Mouse (Mus musculus) cerebellum, postnatal 10 days (tissue): ENCODE measurements around the gene Agr2.

Source experiments
- DNase-seq, 2 experiments: peaks; one replicate each; pipeline ENCODE4 v3.0.0; 2021; ENCODE audit warnings: mixed read lengths in 2 of 2

Gene Agr2

GRCm38 (mm10) chr12:36027171-36027570 lies 34.5 kb downstream of the Agr2 start:
- no peak for DNase-seq

GRCm38 (mm10) chr12:36028968-36029645 lies 36.4 kb downstream of the Agr2 start:
- no peak for DNase-seq

DNA sequence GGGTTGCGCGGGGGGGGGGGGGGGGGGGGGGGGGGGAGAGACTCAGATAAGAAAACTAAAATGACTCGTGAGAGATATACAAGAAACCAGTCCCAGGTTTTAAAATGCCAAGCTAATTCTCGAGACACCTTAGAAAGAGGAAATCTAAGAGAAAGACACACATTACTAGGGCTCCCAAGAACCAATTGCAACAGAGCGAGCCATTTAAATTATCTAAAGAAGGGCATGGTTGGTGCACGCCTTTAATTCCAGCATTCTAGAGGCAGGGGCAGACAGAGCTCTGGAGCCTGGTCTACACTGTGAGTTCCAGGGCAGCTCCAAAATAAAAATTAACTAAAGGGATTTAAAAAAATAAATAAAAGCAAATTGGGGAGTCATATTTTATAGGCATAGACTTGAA lies 37.0 kb downstream of the Agr2 start:
- DNase-seq, result no peak

- no peak for DNase-seq
Observed at GRCm38 (mm10) chr12:36030660-36031363, 38.1 kb downstream of the Agr2 start.

DNA sequence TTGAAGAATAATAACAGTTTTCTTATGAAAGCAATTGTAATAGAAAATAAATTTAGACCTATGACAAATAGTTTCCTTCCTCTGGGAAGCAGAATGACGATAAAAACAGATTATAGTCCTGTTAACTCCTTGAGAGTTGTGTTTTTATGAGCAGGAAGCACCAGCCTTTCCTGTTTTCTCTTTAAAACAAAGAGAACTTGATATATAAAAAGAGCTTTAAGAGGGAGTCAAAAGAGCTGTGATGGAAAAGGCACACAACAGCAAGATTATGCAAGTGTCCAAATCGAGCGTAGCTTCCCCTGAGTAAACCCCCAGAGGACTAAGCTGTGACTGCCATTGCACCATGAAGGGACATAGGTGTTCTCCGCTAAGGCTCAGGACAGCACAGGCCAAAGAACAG lies 39.7 kb downstream of the Agr2 start:
- DNase-seq, result no peak

DNA sequence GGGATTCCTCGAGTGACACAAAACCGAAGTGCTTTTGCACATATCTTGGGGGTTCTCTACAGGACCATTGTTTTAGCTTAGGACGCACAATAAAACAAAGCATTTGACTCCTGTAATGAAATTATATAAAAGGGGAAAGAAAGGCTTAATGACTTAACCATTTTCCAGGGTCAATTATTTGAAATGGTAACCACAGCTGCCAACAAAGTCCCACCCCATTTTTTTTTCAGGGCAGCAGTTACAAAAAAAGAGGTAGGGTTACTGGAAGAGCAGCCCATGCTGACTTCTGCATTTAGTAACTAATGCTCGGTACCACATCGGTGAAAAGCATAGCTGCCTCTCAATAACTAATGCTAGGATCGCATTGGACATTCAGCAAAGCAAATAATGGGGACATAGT lies 42.8 kb downstream of the Agr2 start:
- DNase-seq, result no peak

GRCm38 (mm10) chr12:36036121-36036520 lies 43.4 kb downstream of the Agr2 start:
- DNase-seq, result no peak

- no peak for DNase-seq
Observed at GRCm38 (mm10) chr12:36036776-36037175, 44.1 kb downstream of the Agr2 start.

DNA sequence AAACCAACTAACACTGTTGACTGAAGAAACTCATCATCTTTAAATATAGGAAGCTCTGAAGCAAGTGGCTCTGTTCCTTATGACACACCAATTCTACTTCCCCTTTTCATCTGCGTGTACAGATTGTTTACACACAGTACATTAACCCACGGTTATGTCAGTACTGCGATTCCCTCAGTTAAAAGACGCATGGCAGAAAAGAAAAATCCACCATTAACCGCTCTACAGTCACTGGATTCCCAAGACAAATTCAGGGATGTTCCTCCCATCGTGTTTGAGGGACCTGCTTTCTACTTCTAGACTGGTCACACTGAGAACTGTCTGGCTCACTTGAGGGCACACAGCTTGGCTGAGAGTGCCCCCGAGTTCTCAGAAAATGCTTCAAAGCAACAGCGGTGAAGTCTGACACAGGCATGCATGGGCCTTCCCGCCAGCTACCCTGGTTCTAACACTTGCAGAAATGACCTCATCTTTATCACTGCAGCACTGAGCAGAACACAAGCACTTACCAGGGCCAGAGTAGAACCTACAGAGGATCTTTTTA lies 46.9 kb downstream of the Agr2 start:
- DNase-seq, result peak in 1 of 2 experiments; percentile 16

GRCm38 (mm10) chr12:36040571-36041280 lies 48.0 kb downstream of the Agr2 start:
- DNase-seq, result peak; percentile 38

- DNase-seq, result no peak
Observed at GRCm38 (mm10) chr12:36041281-36041589, 48.5 kb downstream of the Agr2 start.

GRCm38 (mm10) chr12:36041703-36042347 lies 49.1 kb downstream of the Agr2 start:
- peak; percentile 84 to 85 for DNase-seq

DNA sequence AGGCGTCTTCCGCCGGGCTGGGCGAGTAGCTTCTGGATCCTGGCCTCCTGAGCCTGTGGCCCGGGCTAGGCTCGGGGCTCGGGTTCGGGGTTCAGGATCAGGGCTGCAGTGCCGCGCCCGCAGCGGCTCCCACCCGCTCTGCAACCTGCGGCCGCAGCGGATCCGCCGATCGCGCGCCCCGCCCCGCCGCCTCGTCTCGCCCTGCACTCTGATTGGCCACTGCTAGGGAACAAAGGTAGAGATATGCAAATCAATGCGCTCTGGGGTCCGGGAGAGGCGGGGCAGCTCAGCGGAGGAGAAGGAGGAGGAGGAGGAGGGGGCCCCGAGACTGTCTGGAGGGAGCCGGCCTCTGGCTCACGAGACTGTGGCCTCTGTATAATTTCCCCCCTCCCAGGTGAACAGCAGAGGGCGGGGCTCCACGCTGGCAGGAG lies 49.7 kb downstream of the Agr2 start, which contains the start of gene Tspan13:
TSS of gene Tspan13 (minus strand) at position 153 of the 431 bp plus-strand sequence.
- DNase-seq, result peak; percentile 95 to 96

DNA sequence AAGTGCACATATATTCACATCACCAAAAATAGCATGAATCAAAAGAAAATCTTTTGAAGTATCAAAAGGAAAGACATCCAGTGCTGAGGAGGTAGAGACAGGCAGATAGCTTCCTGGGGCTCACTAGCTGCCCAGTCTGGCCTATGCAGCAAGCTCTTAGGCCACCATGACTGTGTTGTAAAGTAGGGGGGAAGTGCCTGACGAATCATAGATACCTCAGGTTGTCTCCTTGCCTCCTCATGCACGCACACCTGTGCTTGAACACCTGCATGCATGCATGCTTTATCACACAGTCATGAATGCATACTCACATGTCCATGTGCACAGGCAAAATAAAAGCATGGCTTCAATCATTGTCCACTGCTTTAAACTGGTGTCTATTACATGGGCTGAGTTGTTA lies 52.0 kb downstream of the Agr2 start:
- no peak for DNase-seq

DNA sequence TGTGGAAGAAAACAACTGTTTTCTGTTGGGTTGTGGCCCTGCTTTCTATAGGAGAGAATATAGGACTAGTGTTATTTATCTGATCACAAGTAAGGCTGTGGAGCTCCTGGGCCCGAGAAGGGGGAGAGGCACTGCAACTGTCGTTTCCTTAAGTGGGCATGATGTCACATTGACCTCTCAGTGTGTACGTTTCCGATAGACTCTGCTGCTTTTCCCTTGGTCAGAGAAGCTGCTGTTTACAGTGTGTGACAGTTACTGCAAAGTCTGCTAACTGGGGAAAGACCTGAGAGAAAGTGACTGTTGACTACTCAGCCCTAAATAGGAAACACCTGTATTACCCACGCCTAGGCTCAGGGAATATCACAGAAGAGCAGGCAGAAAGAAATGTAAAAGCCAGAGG lies 53.5 kb downstream of the Agr2 start:
- no peak for DNase-seq

GRCm38 (mm10) chr12:36047593-36047992 lies 54.9 kb downstream of the Agr2 start:
- DNase-seq, result no peak

- no peak for DNase-seq
Observed at GRCm38 (mm10) chr12:36050276-36050675, 57.6 kb downstream of the Agr2 start.
